Mouse (Mus musculus) lung, embryonic 16.5 days (tissue): ENCODE data around the gene Fam196a. TPM values are rescaled to one million over a fixed set of nuclear protein-coding genes. Genes with fewer than 3 reads are reported as not detected.

Experiments used
- ATAC-seq: fragments of 200-750 bp; cut with Nextera tagmentation; 2 replicates; pipeline ENCODE4 v1.8.0; 2017; ENCODE audit warnings: low read depth, mild to moderate bottlenecking, moderate library complexity
- H3K27ac ChIP-seq: fragments of 300-500 bp; sonication (generic); 2 replicates; pipeline ENCODE4 v1.5.1; 2014; ENCODE audit warnings: mild to moderate bottlenecking, control low read depth, low read length
- H3K27me3 ChIP-seq: fragments of 300-500 bp; sonication (generic); 2 replicates; pipeline ENCODE4 v1.6.1; 2014; ENCODE audit warnings: low read depth, low read length, mixed read lengths; ENCODE audit not compliant: control insufficient read depth, insufficient read depth
- H3K36me3 ChIP-seq: fragments of 300-500 bp; sonication (generic); 2 replicates; pipeline ENCODE4 v1.6.1; 2014; ENCODE audit warnings: low read length; ENCODE audit not compliant: control insufficient read depth, insufficient read depth
- H3K4me1 ChIP-seq: fragments of 300-500 bp; sonication (generic); replicated peaks from 2 replicates; pipeline ENCODE4 v1.6.1; 2014; ENCODE audit warnings: low read length, mixed read lengths; ENCODE audit not compliant: control insufficient read depth, insufficient read depth
- H3K4me2 ChIP-seq: fragments of 300-500 bp; sonication (generic); 2 replicates; pipeline ENCODE4 v1.6.1; 2014; ENCODE audit warnings: low read depth, low read length, control low read depth
- H3K4me3 ChIP-seq: fragments of 300-500 bp; sonication (generic); 2 replicates; pipeline ENCODE4 v1.5.1; 2014; ENCODE audit warnings: mild to moderate bottlenecking, low read length, control low read depth
- H3K9ac ChIP-seq: fragments of 300-500 bp; sonication (generic); 2 replicates; pipeline ENCODE4 v1.6.1; 2014; ENCODE audit warnings: low read length, control low read depth
- H3K9me3 ChIP-seq: fragments of 300-500 bp; sonication (generic); 2 replicates; pipeline ENCODE4 v1.6.1; 2016; ENCODE audit warnings: low read length; ENCODE audit not compliant: control insufficient read depth
- WGBS: fragments of 180-500 bp; shearing (Covaris S2); extraction: QIAGEN DNeasy Blood & Tissue Kit; methylation state at CpG from one replicate; pipeline ENCODE4 v1.1.7; 2014; 5-methylcytosine and 5-hydroxymethylcytosine counted together
- polyA plus RNA-seq: library from polyadenylated mRNA; unstranded; fragments of >200 nt; fragmentation: Nextera tagmentation; extraction: Ambion mirVana; gene quantifications from 2 replicates; pipeline ENCODE4 v1.2.1, GENCODE M21; 2015

Fam196a gene
- polyA plus RNA-seq, 1 experiment from 2014 or later: 2.2 TPM

GRCm38 (mm10) chr7:134931886-134932285 lies 6.3 kb downstream of the Fam196a start:
- H3K4me3 ChIP-seq: no peak overlapping the region
- no peak overlapping the region for H3K27ac ChIP-seq
- H3K9me3 ChIP-seq: no peaks in the 10 kb centered on the region
- H3K4me2 ChIP-seq: no peak overlapping the region
- no peaks in the 10 kb centered on the region for H3K27me3 ChIP-seq
- no peak for ATAC-seq
- H3K9ac ChIP-seq: no peak overlapping the region
- H3K36me3 ChIP-seq: no peaks in the 10 kb centered on the region
- WGBS: 70% methylated on average over 2 of the region's 2 CpGs
- no peaks in the 10 kb centered on the region; the same call in 1 of the 2 replicates for H3K4me1 ChIP-seq

- H3K36me3 ChIP-seq: peaks cover 3% of the 10 kb centered on the region; the same call in 1 of the 2 replicates
- no peaks in the 10 kb centered on the region for H3K27me3 ChIP-seq
- H3K4me2 ChIP-seq: no peak overlapping the region
- H3K9ac ChIP-seq: no peak overlapping the region
- no peak overlapping the region for H3K4me3 ChIP-seq
- H3K27ac ChIP-seq: no peak overlapping the region
- 84% methylated on average over 2 of the region's 2 CpGs for WGBS
- no peak for ATAC-seq
- no peaks in the 10 kb centered on the region for H3K4me1 ChIP-seq
- no peaks in the 10 kb centered on the region for H3K9me3 ChIP-seq
Measured at GRCm38 (mm10) chr7:134901992-134902391, 36.2 kb downstream of the Fam196a start.

- H3K9me3 ChIP-seq: no peaks in the 10 kb centered on the region
- no peak overlapping the region for H3K27ac ChIP-seq
- WGBS: 59% methylated on average over 2 of the region's 2 CpGs
- no peak overlapping the region for H3K4me2 ChIP-seq
- no peak overlapping the region for H3K4me3 ChIP-seq
- H3K36me3 ChIP-seq: peaks cover 3% of the 10 kb centered on the region; the same call in 1 of the 2 replicates
- ATAC-seq: no peak
- H3K9ac ChIP-seq: no peak overlapping the region
- H3K27me3 ChIP-seq: no peaks in the 10 kb centered on the region
- no peaks in the 10 kb centered on the region for H3K4me1 ChIP-seq
Measured at GRCm38 (mm10) chr7:134899462-134899861, 38.8 kb downstream of the Fam196a start.

- no peaks in the 10 kb centered on the region for H3K27me3 ChIP-seq
- H3K4me2 ChIP-seq: no peak overlapping the region
- no peak overlapping the region for H3K4me3 ChIP-seq
- no peak overlapping the region for H3K9ac ChIP-seq
- peaks cover 5% of the 10 kb centered on the region for H3K36me3 ChIP-seq
- no peaks in the 10 kb centered on the region for H3K9me3 ChIP-seq
- WGBS: 63% methylated on average over 2 of the region's 2 CpGs
- H3K4me1 ChIP-seq: no peaks in the 10 kb centered on the region
- H3K27ac ChIP-seq: no peak overlapping the region
- no peak for ATAC-seq
Measured at GRCm38 (mm10) chr7:134894604-134895003, 43.6 kb downstream of the Fam196a start.

GRCm38 (mm10) chr7:134892972-134893371 lies 45.3 kb downstream of the Fam196a start:
- no peak overlapping the region for H3K4me2 ChIP-seq
- H3K27me3 ChIP-seq: no peaks in the 10 kb centered on the region
- no peak overlapping the region for H3K4me3 ChIP-seq
- no peak overlapping the region for H3K9ac ChIP-seq
- no peaks in the 10 kb centered on the region for H3K9me3 ChIP-seq
- 86% methylated on average over 4 of the region's 4 CpGs for WGBS
- H3K4me1 ChIP-seq: no peaks in the 10 kb centered on the region
- no peak overlapping the region for H3K27ac ChIP-seq
- no peak for ATAC-seq
- H3K36me3 ChIP-seq: peaks cover 5% of the 10 kb centered on the region

GRCm38 (mm10) chr7:134892449-134892871 lies 45.8 kb downstream of the Fam196a start:
- peaks cover 5% of the 10 kb centered on the region for H3K36me3 ChIP-seq
- H3K9me3 ChIP-seq: no peaks in the 10 kb centered on the region
- H3K4me2 ChIP-seq: no peak overlapping the region
- ATAC-seq: no peak
- no peak overlapping the region for H3K9ac ChIP-seq
- no peaks in the 10 kb centered on the region for H3K4me1 ChIP-seq
- H3K27ac ChIP-seq: no peak overlapping the region
- 94% methylated on average over 13 of the region's 13 CpGs for WGBS
- no peak overlapping the region for H3K4me3 ChIP-seq
- H3K27me3 ChIP-seq: no peaks in the 10 kb centered on the region

GRCm38 (mm10) chr7:134883516-134883915 lies 54.7 kb downstream of the Fam196a start:
- no peak overlapping the region for H3K4me3 ChIP-seq
- H3K4me1 ChIP-seq: no peaks in the 10 kb centered on the region
- no peaks in the 10 kb centered on the region for H3K9me3 ChIP-seq
- no peak overlapping the region for H3K4me2 ChIP-seq
- H3K9ac ChIP-seq: no peak overlapping the region
- WGBS: 54% methylated on average over 6 of the region's 6 CpGs
- no peaks in the 10 kb centered on the region; the same call in 1 of the 2 replicates for H3K36me3 ChIP-seq
- H3K27ac ChIP-seq: no peak overlapping the region
- ATAC-seq: no peak
- no peaks in the 10 kb centered on the region for H3K27me3 ChIP-seq

- no peak overlapping the region for H3K4me3 ChIP-seq
- peaks cover 2% of the 10 kb centered on the region; the same call in 1 of the 2 replicates for H3K36me3 ChIP-seq
- H3K9ac ChIP-seq: no peak overlapping the region
- WGBS: 66% methylated on average over 6 of the region's 6 CpGs
- no peak overlapping the region for H3K4me2 ChIP-seq
- no peaks in the 10 kb centered on the region for H3K4me1 ChIP-seq
- H3K27me3 ChIP-seq: no peaks in the 10 kb centered on the region
- no peak overlapping the region for H3K27ac ChIP-seq
- no peaks in the 10 kb centered on the region for H3K9me3 ChIP-seq
- ATAC-seq: no peak
Measured at GRCm38 (mm10) chr7:134880431-134880830, 57.8 kb downstream of the Fam196a start.

- Histone ChIP-seq H3K27ac (no peak overlapping the region), H3K36me3 (peaks cover 2% of the 10 kb centered on the region; the same call in 1 of the 2 replicates), H3K9me3 (no peaks in the 10 kb centered on the region), H3K4me1 (no peaks in the 10 kb centered on the region), H3K4me2 (no peak overlapping the region), H3K9ac (no peak overlapping the region), H3K27me3 (no peaks in the 10 kb centered on the region), H3K4me3 (no peak overlapping the region)
- WGBS: 84% methylated on average over 6 of the region's 6 CpGs
- ATAC-seq: no peak
Measured at GRCm38 (mm10) chr7:134878985-134879384, 59.2 kb downstream of the Fam196a start.

- 90% methylated on average over 7 of the region's 7 CpGs for WGBS
- Histone ChIP-seq H3K4me3 (no peak overlapping the region), H3K4me2 (no peak overlapping the region), H3K27me3 (no peaks in the 10 kb centered on the region), H3K27ac (no peak overlapping the region), H3K4me1 (no peaks in the 10 kb centered on the region), H3K9me3 (no peaks in the 10 kb centered on the region), H3K9ac (no peak overlapping the region), H3K36me3 (peaks cover 2% of the 10 kb centered on the region; the same call in 1 of the 2 replicates)
- ATAC-seq: no peak
Measured at GRCm38 (mm10) chr7:134872981-134873380, 65.2 kb downstream of the Fam196a start.
